Mouse (Mus musculus) layer of hippocampus, postnatal 36 days (tissue): ENCODE data around the gene Nars2. TPM values are rescaled to one million over a fixed set of nuclear protein-coding genes. Genes with fewer than 3 reads are reported as not detected.
A peak's percentile ranks its signal among the peaks of the same experiment; 100 is the strongest.
"Not testable (repeated sequence)": the region's sequence is repeated elsewhere in the genome, so short reads cannot be mapped to it uniquely, and the experiment has no call there.

Source experiments
- DNase-seq, 2 experiments: peaks; one replicate each; pipeline ENCODE4 v3.0.0; 2022
- total RNA-seq, 2 experiments: library from RNA; stranded (reverse); gene quantifications; 2 replicates each; pipeline ENCODE4 v1.2.3; 2021

The Nars2 gene
- 10 to 100 TPM; 15.7 to 17.1 TPM for total RNA-seq

- DNase-seq = peak; percentile 89 to 90
These were observed at the start of gene Nars2 for GRCm38 (mm10) chr7:96951281-96952051. Gene Nars2 (plus strand): TSS chr7:96951505.

GRCm38 (mm10) chr7:96902183-96902582 lies 49.1 kb upstream of the Nars2 start:
- DNase-seq = no peak

- no peak for DNase-seq
These were observed 48.0 kb upstream of the Nars2 start for GRCm38 (mm10) chr7:96903088-96903985.

- DNase-seq = no peak
These were observed 46.9 kb upstream of the Nars2 start for GRCm38 (mm10) chr7:96904442-96904841.

- no peak for DNase-seq
These were observed 46.4 kb upstream of the Nars2 start for GRCm38 (mm10) chr7:96904936-96905335.

- DNase-seq = no peak
These were observed 45.9 kb upstream of the Nars2 start for GRCm38 (mm10) chr7:96905422-96905821.

GRCm38 (mm10) chr7:96906216-96906615 lies 45.1 kb upstream of the Nars2 start:
- no peak for DNase-seq

GRCm38 (mm10) chr7:96907971-96908680 lies 43.2 kb upstream of the Nars2 start:
- no peak for DNase-seq

- DNase-seq = no peak
These were observed 41.4 kb upstream of the Nars2 start for GRCm38 (mm10) chr7:96909856-96910255.

- no peak for DNase-seq
These were observed 40.9 kb upstream of the Nars2 start for GRCm38 (mm10) chr7:96910310-96910960.

GRCm38 (mm10) chr7:96914031-96914430 lies 37.3 kb upstream of the Nars2 start:
- DNase-seq = peak; percentile 77 to 80

GRCm38 (mm10) chr7:96915452-96916105 lies 35.7 kb upstream of the Nars2 start:
- peak in 1 of 2 experiments; percentile 51 for DNase-seq

GRCm38 (mm10) chr7:96920447-96921095 lies 30.7 kb upstream of the Nars2 start:
- no peak for DNase-seq

GRCm38 (mm10) chr7:96922927-96923326 lies 28.4 kb upstream of the Nars2 start:
- no peak for DNase-seq

GRCm38 (mm10) chr7:96943715-96944377 lies 7.5 kb upstream of the Nars2 start:
- DNase-seq = no peak

GRCm38 (mm10) chr7:96946501-96946900 lies 4.8 kb upstream of the Nars2 start:
- DNase-seq = not testable (repeated sequence)

GRCm38 (mm10) chr7:96952094-96952493 lies 789 bp downstream of the Nars2 start:
- DNase-seq = no peak

- no peak for DNase-seq
These were observed 7.9 kb downstream of the Nars2 start for GRCm38 (mm10) chr7:96959168-96959567.

- DNase-seq = peak in 1 of 2 experiments; percentile 11
These were observed 15.9 kb downstream of the Nars2 start for GRCm38 (mm10) chr7:96967188-96967587.

GRCm38 (mm10) chr7:96970359-96970758 lies 19.1 kb downstream of the Nars2 start:
- DNase-seq = no peak
